Mouse (Mus musculus) cerebellum, adult 2 months (tissue): ENCODE measurements around the gene Commd7.

ENCODE experiments used
- CTCF ChIP-seq: fragments of 200-500 bp; IDR thresholded peaks from 2 replicates; pipeline ENCODE4 v1.5.1; 2011; ENCODE audit warnings: low read depth, mild to moderate bottlenecking, control low read depth, low read length, moderate library complexity, borderline replicate concordance; ENCODE audit not compliant: insufficient read depth
- POLR2A ChIP-seq: fragments of 200-500 bp; IDR thresholded peaks from 2 replicates; pipeline ENCODE4 v1.6.1; 2011; ENCODE audit warnings: low read length, control low read depth, borderline replicate concordance; ENCODE audit not compliant: insufficient read depth

DNA sequence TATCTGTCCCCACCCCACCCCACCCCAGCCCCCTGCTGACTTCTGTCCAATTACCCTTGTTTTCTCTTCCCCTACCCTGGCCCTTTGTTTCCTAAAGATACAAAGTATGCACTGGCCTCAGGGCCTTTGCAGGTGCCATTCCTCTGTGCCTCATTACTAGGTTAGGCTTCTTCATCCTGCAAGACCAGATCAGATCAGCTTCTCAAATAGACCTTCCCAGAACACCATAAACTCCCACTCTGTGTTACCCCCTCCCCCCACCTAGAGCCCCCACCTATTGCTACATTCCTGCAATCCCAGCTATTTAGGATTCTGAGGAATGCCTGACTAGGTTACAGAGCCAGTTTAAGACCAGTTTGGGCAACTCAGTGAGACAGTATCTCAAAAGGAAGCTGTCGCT is 20.8 kb downstream of the Commd7 start:
- no peak for TF ChIP-seq CTCF
- TF ChIP-seq POLR2A = no peak
